Mouse (Mus musculus) E14TG2a.4 (cell line): ENCODE data around the gene Ptprn2.

Experiments used
- H3K27me3 ChIP-seq: 2 replicates; pipeline ENCODE4 v1.6.1; 2014; ENCODE audit warnings: low read length, control low read depth; ENCODE audit not compliant: insufficient read depth
- H3K36me3 ChIP-seq: 2 replicates; pipeline ENCODE4 v1.6.1; 2014; ENCODE audit warnings: low read length, control low read depth; ENCODE audit not compliant: insufficient read depth
- H3K4me1 ChIP-seq: replicated peaks from 2 replicates; pipeline ENCODE4 v1.6.1; 2014; ENCODE audit warnings: low read depth, low read length, control low read depth
- H3K4me3 ChIP-seq: replicated peaks from 2 replicates; pipeline ENCODE4 v1.5.1; 2014; ENCODE audit warnings: mild to moderate bottlenecking, low read length
- H3K9me3 ChIP-seq: 2 replicates; pipeline ENCODE4 v1.6.1; 2014; ENCODE audit warnings: low read length, control low read depth
- CTCF ChIP-seq: conservative IDR thresholded peaks from 2 replicates; pipeline ENCODE4 v1.5.1; 2014; ENCODE audit warnings: low read length
- NANOG ChIP-seq: IDR thresholded peaks from 2 replicates; pipeline ENCODE4 v1.6.1; 2014; ENCODE audit warnings: borderline replicate concordance, low read length, mixed read lengths
- POU5F1 ChIP-seq: IDR thresholded peaks from 2 replicates; pipeline ENCODE4 v1.6.1; 2014; ENCODE audit warnings: low read length, borderline replicate concordance

The Ptprn2 gene

DNA sequence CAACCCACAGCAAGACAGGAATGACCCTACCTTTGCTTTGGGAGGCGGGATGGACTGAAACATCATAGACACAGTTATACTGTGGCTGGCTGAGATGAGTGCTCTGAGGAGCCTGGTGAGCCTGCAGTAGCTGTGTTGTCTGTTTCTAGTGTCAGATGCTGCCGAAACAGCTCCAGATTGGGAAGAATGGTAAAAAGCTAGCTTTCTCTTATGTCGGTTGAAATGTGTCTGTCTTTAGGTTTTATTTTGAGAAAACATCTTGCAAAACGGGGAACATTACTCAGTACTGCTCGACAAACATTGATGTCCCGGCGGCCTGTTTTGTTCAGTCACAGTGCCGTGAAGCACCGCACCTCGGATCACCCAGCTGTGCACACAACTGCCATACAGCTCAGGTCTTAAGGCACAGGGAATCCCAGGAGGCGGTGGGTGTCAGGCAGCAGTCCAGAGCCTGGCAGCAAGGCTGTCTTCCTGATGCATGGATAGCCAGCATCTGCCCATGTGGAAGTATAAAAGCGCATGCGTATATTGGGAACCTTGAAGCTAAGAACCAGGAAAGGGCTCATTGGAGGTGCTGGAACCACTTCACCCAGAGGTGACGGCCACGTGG, 689.7 kb downstream of the Ptprn2 start:
- Histone ChIP-seq H3K4me1 (peaks cover 51% of the 10 kb centered on the region), H3K9me3 (no peaks in the 10 kb centered on the region), H3K27me3 (peaks cover 69% of the 10 kb centered on the region), H3K36me3 (no peaks in the 10 kb centered on the region), H3K4me3 (no peak overlapping the region)
- TF ChIP-seq POU5F1 (no peak), CTCF (no peak), NANOG (no peak)

DNA sequence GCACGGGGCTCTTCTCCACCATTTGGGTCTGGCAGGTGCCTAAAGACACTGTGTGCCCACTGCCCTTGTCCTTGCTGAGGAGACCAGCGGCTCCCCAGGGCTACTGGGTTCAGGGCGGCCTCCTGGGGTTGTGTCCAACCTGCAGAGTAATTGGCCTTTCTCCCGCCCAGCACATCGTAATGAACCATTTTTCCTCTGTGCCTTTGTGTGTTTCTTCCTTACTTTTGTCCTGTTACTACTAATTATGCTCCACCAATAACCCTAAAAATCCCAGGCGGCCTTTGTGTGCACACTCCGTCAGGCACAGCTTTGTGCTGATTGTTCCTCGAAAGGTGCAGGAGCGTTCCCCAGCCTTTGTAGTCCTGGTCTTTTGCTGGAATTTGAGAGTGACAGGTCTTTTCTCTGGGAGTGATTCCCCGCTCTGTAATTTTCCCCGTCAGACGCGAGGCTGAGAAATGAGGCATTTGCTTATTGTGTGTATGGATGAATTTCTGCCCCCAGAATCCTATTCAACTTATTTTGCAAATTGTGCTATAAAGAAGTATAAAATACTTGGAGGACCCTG, 690.8 kb downstream of the Ptprn2 start:
- TF ChIP-seq CTCF: no peak
- no peak for TF ChIP-seq NANOG
- TF ChIP-seq POU5F1: no peak
- Histone ChIP-seq H3K27me3 (peaks cover 71% of the 10 kb centered on the region), H3K9me3 (no peaks in the 10 kb centered on the region), H3K4me3 (no peak overlapping the region), H3K4me1 (peaks cover 51% of the 10 kb centered on the region), H3K36me3 (no peaks in the 10 kb centered on the region)

DNA sequence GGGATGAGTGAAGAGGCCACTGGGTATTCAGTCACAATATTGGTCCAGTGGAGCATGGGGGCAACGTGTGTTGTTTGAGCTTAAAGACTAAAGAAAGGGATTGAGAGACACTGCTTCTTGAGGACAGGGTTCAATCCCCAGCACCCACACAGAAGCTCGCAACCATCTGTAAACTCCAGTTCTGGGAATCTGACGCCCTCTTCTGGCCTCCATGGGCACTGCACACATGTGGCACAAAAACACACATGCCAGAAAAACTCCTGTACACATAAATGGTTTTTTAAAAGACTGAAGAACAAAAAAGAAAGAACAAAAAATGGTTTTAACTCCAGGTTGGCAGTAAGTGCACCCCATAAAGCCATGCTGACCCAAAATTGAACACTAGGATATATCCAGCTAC, 701.6 kb downstream of the Ptprn2 start:
- no peaks in the 10 kb centered on the region for H3K4me1 ChIP-seq
- H3K4me3 ChIP-seq: no peak overlapping the region
- H3K36me3 ChIP-seq: no peaks in the 10 kb centered on the region
- H3K27me3 ChIP-seq: peaks cover 14% of the 10 kb centered on the region
- peaks cover 14% of the 10 kb centered on the region for H3K9me3 ChIP-seq
- TF ChIP-seq CTCF (peak; percentile 41), POU5F1 (no peak), NANOG (no peak)

DNA sequence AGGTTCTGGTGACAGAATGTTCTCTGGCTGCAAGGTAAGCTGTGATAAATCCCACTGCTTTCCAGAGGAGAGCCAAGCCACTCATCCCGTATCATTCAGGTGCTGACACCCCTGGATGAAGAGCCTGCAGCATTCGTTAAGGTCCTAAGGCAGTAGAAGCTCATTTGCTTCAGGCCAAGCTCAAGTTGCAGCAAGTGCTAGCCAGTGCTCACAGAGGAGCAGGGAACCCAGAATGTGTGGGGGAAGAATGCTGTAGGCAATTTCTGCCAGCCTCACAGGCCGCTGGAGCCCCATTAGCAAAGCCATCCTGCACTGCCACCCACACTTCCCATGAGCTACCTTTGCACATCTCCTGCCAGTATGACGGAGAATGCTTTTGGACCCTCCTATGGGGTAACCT, 706.5 kb downstream of the Ptprn2 start:
- H3K27me3 ChIP-seq: peaks cover 22% of the 10 kb centered on the region
- peaks cover 3% of the 10 kb centered on the region for H3K4me1 ChIP-seq
- H3K36me3 ChIP-seq: no peaks in the 10 kb centered on the region
- no peak overlapping the region for H3K4me3 ChIP-seq
- peaks cover 5% of the 10 kb centered on the region for H3K9me3 ChIP-seq
- TF ChIP-seq CTCF (no peak), POU5F1 (no peak), NANOG (no peak)

DNA sequence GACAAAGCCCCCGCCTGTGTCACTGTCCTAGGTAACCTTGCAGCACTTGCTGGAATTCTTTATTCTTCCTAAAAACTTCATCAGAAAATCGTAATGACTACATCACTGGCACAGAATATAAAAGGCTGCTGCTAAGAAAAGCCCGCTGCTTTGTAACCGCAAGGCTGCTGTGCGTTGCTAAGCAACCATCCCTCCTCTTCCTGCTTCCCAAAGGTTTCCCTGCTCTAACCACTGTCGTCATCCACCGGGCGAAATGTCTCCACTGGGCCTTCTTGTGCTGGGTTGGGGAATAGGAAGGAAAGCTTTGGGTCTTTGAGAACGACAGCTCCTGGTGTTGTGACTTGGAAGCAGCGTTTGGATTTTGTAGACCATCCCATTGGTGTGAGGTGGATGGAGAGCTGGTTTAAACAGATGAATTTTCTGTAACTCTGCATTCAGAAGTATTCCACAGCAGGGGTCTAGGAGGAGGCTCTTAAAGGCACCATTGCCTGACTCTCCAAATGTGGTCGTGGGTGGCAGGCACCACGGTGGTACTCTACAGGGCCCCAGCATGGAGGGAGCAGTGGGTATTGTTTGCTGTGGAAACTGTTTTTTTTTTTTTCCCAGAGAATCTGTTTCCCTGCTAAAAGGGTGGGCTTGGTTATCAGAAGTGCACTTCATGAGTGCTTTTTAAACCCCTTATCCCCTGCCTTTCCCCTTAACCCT, 711.4 kb downstream of the Ptprn2 start:
- Histone ChIP-seq H3K36me3 (no peaks in the 10 kb centered on the region), H3K4me1 (peaks cover 25% of the 10 kb centered on the region), H3K9me3 (no peaks in the 10 kb centered on the region), H3K27me3 (peaks cover 29% of the 10 kb centered on the region), H3K4me3 (no peak overlapping the region)
- no peak for TF ChIP-seq NANOG
- TF ChIP-seq CTCF: no peak
- TF ChIP-seq POU5F1: no peak

DNA sequence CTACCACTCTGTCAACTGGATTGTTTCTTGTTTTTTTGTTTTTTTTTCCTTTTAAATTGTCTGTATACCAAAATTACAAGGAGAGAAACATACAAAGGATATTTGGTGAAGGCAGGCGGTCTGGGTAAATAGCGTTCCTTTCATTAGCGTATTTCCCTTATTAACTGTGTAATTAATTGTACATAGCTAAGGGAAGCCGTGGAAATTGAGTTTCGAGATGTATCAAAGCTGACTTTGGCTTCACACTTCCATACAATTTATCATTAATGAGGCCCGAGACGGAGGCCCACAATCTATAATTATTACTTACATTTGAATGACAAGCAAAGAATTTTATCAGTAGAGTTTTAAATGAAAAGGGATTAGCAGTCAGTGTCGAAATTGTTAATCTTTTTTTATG, 712.6 kb downstream of the Ptprn2 start:
- no peak for TF ChIP-seq CTCF
- TF ChIP-seq POU5F1: no peak
- no peaks in the 10 kb centered on the region for H3K9me3 ChIP-seq
- no peak overlapping the region for H3K4me3 ChIP-seq
- peaks cover 30% of the 10 kb centered on the region for H3K4me1 ChIP-seq
- H3K36me3 ChIP-seq: no peaks in the 10 kb centered on the region
- peaks cover 31% of the 10 kb centered on the region for H3K27me3 ChIP-seq

DNA sequence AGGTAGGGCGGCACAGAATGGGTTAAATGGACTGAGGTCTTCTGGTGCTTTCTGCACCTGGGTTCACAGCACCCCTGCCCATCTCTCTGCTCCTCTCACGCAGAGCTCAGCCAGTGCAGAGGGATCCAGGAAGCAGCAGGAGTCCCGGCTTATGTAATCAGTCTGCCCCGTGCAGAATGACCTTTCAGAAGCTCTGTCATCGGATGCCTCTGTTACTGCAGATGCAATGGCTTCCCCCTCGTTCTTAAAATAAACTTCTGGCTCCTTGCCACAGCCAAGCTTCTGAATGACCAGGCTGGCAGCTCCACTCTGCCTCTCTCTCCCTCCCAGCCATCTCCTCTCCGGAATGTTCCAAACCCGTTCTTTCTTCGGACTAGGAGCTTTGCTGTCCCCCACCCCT, 714.6 kb downstream of the Ptprn2 start:
- Histone ChIP-seq H3K4me3 (no peak overlapping the region), H3K27me3 (peaks cover 33% of the 10 kb centered on the region), H3K36me3 (no peaks in the 10 kb centered on the region), H3K4me1 (peaks cover 38% of the 10 kb centered on the region), H3K9me3 (no peaks in the 10 kb centered on the region)
- TF ChIP-seq CTCF (no peak), NANOG (no peak), POU5F1 (no peak)

DNA sequence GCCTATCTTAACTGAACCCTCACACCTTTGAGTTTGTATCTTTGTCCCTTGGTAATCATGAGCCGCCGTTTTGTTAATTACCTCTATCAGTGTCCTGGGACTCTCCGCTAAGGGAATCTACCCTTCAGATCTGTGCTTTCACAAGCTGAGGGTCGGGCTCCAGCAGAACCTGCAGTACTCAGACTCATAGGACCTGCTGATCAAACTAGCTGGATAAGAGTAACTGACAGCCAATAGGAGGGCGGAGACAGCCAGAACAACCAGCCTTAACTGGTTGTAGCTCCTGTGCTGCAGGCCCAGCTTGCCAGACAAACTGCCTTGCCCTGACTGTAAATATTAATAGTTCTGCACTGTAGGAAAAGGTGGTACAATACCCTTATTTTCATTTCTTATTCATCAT, 715.1 kb downstream of the Ptprn2 start:
- Histone ChIP-seq H3K4me3 (no peak overlapping the region), H3K4me1 (peaks cover 38% of the 10 kb centered on the region), H3K27me3 (peaks cover 36% of the 10 kb centered on the region), H3K36me3 (no peaks in the 10 kb centered on the region), H3K9me3 (no peaks in the 10 kb centered on the region)
- TF ChIP-seq POU5F1: no peak
- TF ChIP-seq CTCF: no peak

DNA sequence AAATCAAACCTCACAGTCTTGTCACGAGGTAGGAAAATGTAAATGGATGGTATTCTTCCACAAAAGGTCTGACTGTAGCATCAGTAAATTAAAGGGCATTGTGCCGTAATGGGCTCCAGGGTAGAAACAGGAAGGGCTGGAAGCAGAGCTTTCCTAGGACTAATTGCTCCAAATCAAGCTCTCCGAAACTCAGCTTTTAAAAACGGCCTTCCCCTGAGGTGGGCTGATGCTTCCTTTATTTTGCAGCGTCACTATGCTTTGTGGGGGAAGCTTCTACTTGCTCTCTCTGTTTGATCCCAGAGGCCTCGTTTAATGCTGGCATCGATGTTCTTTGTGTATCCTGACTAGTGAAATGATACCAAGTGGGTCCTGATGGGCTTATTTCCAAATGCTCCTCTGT, 718.0 kb downstream of the Ptprn2 start:
- no peaks in the 10 kb centered on the region for H3K9me3 ChIP-seq
- H3K36me3 ChIP-seq: no peaks in the 10 kb centered on the region
- H3K4me1 ChIP-seq: peaks cover 45% of the 10 kb centered on the region
- peak; percentile 34; the same call in 1 of the 2 replicates for TF ChIP-seq NANOG
- TF ChIP-seq CTCF: no peak
- H3K4me3 ChIP-seq: no peak overlapping the region
- H3K27me3 ChIP-seq: peaks cover 31% of the 10 kb centered on the region
